Mouse (Mus musculus) embryonic fibroblast, embryonic 13.5 days (primary cell): ENCODE measurements around the gene Kcng3.

Source experiments
- CTCF ChIP-seq: IDR thresholded peaks from 2 replicates; pipeline ENCODE4 v1.5.1; 2011; ENCODE audit warnings: mild to moderate bottlenecking, control low read depth, low read length, moderate library complexity, borderline replicate concordance; ENCODE audit not compliant: insufficient read depth
- POLR2A ChIP-seq: IDR thresholded peaks from 2 replicates; pipeline ENCODE4 v1.6.1; 2011; ENCODE audit warnings: low read depth, mild to moderate bottlenecking, control low read depth, low read length, moderate library complexity

- TF ChIP-seq CTCF (no peak), POLR2A (no peak)
Measured at GRCm38 (mm10) chr17:83664761-83665160, 33.1 kb upstream of the Kcng3 start.
